Mouse (Mus musculus): ENCODE data around the gene Siah3. TPM values are rescaled to one million over a fixed set of nuclear protein-coding genes. Genes with fewer than 3 reads are reported as not detected.

The Siah3 gene
- 0.06 TPM for polyA plus RNA-seq (2014; fragmentation: Illumina TruSeq; extraction: RNeasy Lipid Tissue Mini Kit (QIAGEN cat#74804); ENCODE audit: low read depth, low replicate concordance)

DNA sequence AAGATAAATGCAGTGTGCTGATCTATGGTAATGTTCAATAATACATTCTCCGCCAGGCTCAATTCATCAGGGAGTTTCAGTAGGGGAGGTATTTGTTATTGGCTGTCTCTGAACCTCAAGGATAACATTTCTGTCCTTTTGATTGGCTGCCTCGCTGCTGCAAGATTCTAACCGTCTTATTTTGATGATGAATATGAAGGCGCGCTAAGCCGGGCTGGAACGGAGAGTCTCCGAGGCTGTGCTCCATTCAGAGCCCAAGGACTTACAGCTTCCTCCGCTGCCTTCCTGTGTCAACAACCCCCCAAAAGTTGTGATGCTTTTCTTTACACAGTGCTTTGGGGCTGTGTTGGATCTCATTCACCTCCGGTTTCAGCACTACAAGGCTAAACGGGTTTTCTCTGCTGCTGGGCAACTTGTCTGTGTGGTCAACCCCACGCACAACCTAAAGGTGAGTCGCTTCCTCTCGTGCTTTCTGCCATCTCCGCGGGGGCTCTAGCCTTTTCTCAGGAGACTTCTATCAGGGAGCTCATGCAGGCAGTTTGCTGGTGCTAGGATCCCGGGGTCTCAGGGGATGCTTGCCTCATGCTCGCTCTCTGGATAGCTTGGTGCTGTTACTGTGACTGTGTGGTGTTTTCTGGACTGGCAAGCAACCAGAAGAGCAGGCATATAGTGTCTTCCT lies at the start of gene Siah3:
Gene Siah3 (plus strand): TSS at position 240 of the 679 bp plus-strand sequence.

Other genes starting within 250 kb of the Siah3 start
- gene Cpb2, start 213.7 kb upstream of the Siah3 start, polyA plus RNA-seq (2014; fragmentation: Illumina TruSeq; extraction: RNeasy Lipid Tissue Mini Kit (QIAGEN cat#74804); ENCODE audit: low read depth, low replicate concordance): not detected
- 19.0 TPM for gene Zc3h13, start 171.6 kb upstream of the Siah3 start, polyA plus RNA-seq (2014; fragmentation: Illumina TruSeq; extraction: RNeasy Lipid Tissue Mini Kit (QIAGEN cat#74804); ENCODE audit: low read depth, low replicate concordance)
- 16.6 TPM for gene Spert, start 137.1 kb downstream of the Siah3 start, polyA plus RNA-seq (2014; fragmentation: Illumina TruSeq; extraction: RNeasy Lipid Tissue Mini Kit (QIAGEN cat#74804); ENCODE audit: low read depth, low replicate concordance)
- gene Erich6b, start 186.3 kb downstream of the Siah3 start, polyA plus RNA-seq (2014; fragmentation: Illumina TruSeq; extraction: RNeasy Lipid Tissue Mini Kit (QIAGEN cat#74804); ENCODE audit: low read depth, low replicate concordance): not detected